Mouse (Mus musculus): ENCODE measurements at regions not wholly inside any gene's neighbourhood (a gene's known extent, or its start where the extent isn't known, plus 50 kb on each side); places are given as distances from the start of the nearest gene placed in this dataset.
A peak's percentile ranks its signal among the peaks of the same experiment; 100 is the strongest.

DNA sequence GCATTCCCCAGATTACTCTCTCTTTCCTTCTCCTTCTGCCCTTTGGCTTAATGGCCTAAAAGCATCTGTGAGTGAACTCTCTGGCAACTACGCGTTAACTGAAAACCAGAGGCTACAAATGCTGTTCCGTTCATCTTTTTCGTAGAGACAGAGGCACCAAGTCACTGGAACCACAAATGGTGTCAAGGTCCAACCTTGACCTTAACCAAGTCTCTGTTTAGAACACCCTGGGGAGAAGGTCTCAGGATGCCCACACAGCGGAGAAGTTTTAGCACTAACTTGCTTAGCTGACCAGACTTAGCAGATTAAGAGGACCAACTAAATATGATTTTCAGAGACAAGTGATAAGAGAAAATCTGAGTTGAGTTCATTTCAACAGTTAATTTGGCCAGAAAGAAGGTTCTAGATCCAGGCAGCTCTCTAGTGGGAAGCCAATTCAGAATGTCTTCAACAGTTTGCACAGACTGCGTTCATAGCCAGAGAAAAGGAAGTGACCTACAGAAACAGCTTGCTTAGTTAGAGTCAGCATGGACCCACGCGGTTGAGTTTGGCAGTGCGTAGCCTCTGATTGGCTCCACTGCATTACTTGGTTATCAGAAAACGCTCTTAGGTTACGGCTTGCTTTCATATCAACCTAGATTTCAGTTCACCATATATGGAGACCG is 169.8 kb downstream of the Ly86 start:
- peak overlapping the region; percentile 21 for H3K27ac ChIP-seq (ENCODE audit: low read length)
- no peak overlapping the region for H3K4me2 ChIP-seq (ENCODE audit: low read depth, low read length)
- ATAC-seq (ENCODE audit: low read depth) = no peak
- no peaks in the 10 kb centered on the region for H3K9me3 ChIP-seq (replicated peaks; ENCODE audit: control insufficient read depth, low read length)
- H3K36me3 ChIP-seq (ENCODE audit: control insufficient read depth, insufficient read depth) = no peaks in the 10 kb centered on the region
- no peak overlapping the region for H3K4me3 ChIP-seq (ENCODE audit: low read depth, low read length)
- H3K27me3 ChIP-seq (ENCODE audit: control insufficient read depth, insufficient read depth, low read depth, low read length) = no peaks in the 10 kb centered on the region
- H3K4me1 ChIP-seq (ENCODE audit: control insufficient read depth, low read depth, low read length) = peaks cover 5% of the 10 kb centered on the region; the same call in 1 of the 2 replicates
- WGBS (ENCODE audit: insufficient replicate concordance) = 54% methylated on average over 12 of the region's 12 CpGs
- no peak overlapping the region for H3K9ac ChIP-seq (ENCODE audit: low read depth, low read length)

DNA sequence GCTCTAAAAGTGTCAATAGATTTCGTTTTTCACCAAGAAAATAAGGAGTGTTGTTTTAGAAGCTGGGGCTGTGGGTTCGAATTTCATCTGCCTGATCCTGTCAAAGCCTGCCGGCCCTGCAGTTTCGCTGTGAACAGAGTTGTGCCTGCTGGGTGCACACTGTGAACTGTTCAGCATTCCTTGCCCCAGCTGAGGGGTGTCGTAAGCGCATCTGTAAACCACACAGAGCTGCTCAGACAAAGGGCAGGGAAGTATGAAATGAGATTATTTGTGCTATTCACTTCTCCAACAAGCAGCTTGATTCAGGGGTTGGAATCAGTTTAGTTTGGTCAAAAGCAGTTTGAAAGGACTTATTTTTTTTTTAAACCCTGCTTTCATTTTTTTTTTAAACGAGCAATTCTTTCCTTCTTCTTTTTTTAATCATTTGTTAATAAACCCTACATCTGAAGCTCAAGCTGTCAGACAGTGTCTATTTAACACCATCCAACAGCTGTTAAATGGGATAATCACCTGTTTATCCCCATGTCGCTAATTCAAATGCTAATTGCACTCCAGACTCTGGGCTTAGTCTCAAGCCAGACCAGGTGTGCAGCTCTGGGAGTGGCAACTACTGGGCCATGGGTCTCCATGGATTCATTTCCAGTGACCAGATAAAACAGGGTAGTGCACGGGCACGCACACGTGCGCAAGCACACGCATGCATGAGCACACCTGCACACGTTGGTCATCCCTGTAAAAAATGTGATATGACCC is 172.2 kb downstream of the Ly86 start:
- H3K36me3 ChIP-seq (ENCODE audit: control insufficient read depth, insufficient read depth) = no peaks in the 10 kb centered on the region
- H3K4me1 ChIP-seq (ENCODE audit: control insufficient read depth, low read depth, low read length) = peaks cover 5% of the 10 kb centered on the region; the same call in 1 of the 2 replicates
- ATAC-seq (ENCODE audit: low read depth) = no peak
- no peak overlapping the region for H3K4me3 ChIP-seq (ENCODE audit: low read depth, low read length)
- no peak overlapping the region for H3K27ac ChIP-seq (ENCODE audit: low read length)
- no peak overlapping the region for H3K9ac ChIP-seq (ENCODE audit: low read depth, low read length)
- H3K27me3 ChIP-seq (ENCODE audit: control insufficient read depth, insufficient read depth, low read depth, low read length) = no peaks in the 10 kb centered on the region
- no peak overlapping the region for H3K4me2 ChIP-seq (ENCODE audit: low read depth, low read length)
- no peaks in the 10 kb centered on the region for H3K9me3 ChIP-seq (replicated peaks; ENCODE audit: control insufficient read depth, low read length)
- 61% methylated on average over 14 of the region's 14 CpGs for WGBS (ENCODE audit: insufficient replicate concordance)

DNA sequence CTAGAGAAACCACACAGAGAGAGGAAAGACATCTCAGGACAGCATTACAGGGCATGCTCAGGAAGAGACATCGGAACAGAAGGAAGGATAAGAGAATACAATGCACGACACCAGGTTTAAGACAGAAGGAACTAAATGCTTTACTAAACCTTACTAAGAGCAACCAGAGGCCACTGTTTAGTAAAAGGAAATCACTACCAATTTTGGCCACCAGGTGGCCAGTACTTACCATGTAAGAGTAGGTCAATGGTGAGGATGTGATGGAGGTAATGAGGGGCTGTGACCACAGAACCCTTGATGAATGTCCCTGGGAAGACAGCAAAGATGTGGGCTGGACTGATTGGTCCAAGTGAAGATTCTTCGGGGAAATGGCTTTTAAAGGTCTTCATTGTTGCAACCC is 174.9 kb downstream of the Ly86 start:
- Histone ChIP-seq H3K9ac (ENCODE audit: low read depth, low read length) (no peak overlapping the region), H3K9me3 (replicated peaks; ENCODE audit: control insufficient read depth, low read length) (no peaks in the 10 kb centered on the region), H3K27ac (ENCODE audit: low read length) (no peak overlapping the region), H3K36me3 (ENCODE audit: control insufficient read depth, insufficient read depth) (no peaks in the 10 kb centered on the region), H3K4me2 (ENCODE audit: low read depth, low read length) (no peak overlapping the region), H3K27me3 (ENCODE audit: control insufficient read depth, insufficient read depth, low read depth, low read length) (no peaks in the 10 kb centered on the region), H3K4me3 (ENCODE audit: low read depth, low read length) (no peak overlapping the region), H3K4me1 (ENCODE audit: control insufficient read depth, low read depth, low read length) (no peaks in the 10 kb centered on the region)
- ATAC-seq (ENCODE audit: low read depth) = no peak
- 49% methylated on average over 3 of the region's 3 CpGs for WGBS (ENCODE audit: insufficient replicate concordance)

DNA sequence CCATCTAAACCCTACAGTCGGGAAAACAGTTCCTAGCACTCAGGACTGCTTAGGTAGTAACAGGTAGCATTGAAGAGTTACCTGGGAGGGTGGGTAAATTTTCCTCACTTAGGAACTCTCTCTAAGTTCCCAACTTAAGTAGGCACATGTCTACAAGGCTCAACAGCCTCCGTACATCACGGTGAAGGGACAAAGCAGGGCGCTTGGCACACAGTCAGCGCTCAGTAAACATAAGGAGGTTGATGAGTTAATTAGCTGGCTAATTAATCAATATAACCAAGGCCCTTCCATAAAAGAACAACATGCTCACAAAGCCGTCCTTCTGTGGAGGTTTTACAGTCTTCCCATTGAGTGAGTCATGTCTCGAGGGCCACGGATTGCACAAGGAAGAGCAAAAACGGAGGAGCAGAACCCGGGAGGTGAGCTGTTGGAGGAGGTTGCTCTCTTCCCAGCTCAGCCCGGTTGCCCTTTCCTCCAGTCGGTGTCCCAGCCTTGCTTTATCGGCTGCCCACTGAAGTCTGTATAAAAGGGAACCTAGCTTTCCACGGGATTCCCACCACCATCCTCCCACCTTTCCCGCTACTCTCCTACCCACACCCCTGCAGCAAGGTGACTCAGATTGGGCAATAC is 180.2 kb downstream of the Ly86 start:
- no peak for ATAC-seq (ENCODE audit: low read depth)
- H3K27ac ChIP-seq (ENCODE audit: low read length) = no peak overlapping the region
- H3K9ac ChIP-seq (ENCODE audit: low read depth, low read length) = no peak overlapping the region
- H3K36me3 ChIP-seq (ENCODE audit: control insufficient read depth, insufficient read depth) = no peaks in the 10 kb centered on the region
- H3K9me3 ChIP-seq (replicated peaks; ENCODE audit: control insufficient read depth, low read length) = no peaks in the 10 kb centered on the region
- H3K27me3 ChIP-seq (ENCODE audit: control insufficient read depth, insufficient read depth, low read depth, low read length) = no peaks in the 10 kb centered on the region
- 65% methylated on average over 15 of the region's 15 CpGs for WGBS (ENCODE audit: insufficient replicate concordance)
- no peak overlapping the region for H3K4me2 ChIP-seq (ENCODE audit: low read depth, low read length)
- H3K4me3 ChIP-seq (ENCODE audit: low read depth, low read length) = no peak overlapping the region
- no peaks in the 10 kb centered on the region for H3K4me1 ChIP-seq (ENCODE audit: control insufficient read depth, low read depth, low read length)

DNA sequence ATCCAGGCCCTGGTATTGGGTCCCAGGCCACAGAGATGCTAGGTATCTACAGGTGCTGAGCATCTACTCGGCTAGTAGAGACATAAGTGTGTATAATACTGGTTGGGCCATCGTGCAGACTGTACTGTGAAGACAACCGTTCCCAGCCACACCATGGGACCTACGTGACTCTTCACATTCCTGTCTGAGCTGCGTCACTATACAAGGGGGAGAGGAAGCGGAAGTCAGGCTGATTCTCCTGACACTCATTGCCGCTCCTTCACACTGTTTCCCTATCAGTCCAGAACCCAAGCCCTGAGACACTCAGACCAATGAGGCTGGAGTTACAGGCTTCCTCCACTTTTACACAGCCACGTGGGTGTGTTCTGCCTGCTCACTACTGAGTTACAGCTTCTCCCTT is 181.1 kb downstream of the Ly86 start:
- Histone ChIP-seq H3K4me3 (ENCODE audit: low read depth, low read length) (no peak overlapping the region), H3K36me3 (ENCODE audit: control insufficient read depth, insufficient read depth) (no peaks in the 10 kb centered on the region), H3K9me3 (replicated peaks; ENCODE audit: control insufficient read depth, low read length) (no peaks in the 10 kb centered on the region), H3K4me1 (ENCODE audit: control insufficient read depth, low read depth, low read length) (no peaks in the 10 kb centered on the region), H3K27ac (ENCODE audit: low read length) (no peak overlapping the region), H3K9ac (ENCODE audit: low read depth, low read length) (no peak overlapping the region), H3K4me2 (ENCODE audit: low read depth, low read length) (no peak overlapping the region), H3K27me3 (ENCODE audit: control insufficient read depth, insufficient read depth, low read depth, low read length) (no peaks in the 10 kb centered on the region)
- ATAC-seq (ENCODE audit: low read depth) = no peak; the same call in 1 of the 2 replicates
- WGBS (ENCODE audit: insufficient replicate concordance) = 45% methylated on average over 8 of the region's 8 CpGs

DNA sequence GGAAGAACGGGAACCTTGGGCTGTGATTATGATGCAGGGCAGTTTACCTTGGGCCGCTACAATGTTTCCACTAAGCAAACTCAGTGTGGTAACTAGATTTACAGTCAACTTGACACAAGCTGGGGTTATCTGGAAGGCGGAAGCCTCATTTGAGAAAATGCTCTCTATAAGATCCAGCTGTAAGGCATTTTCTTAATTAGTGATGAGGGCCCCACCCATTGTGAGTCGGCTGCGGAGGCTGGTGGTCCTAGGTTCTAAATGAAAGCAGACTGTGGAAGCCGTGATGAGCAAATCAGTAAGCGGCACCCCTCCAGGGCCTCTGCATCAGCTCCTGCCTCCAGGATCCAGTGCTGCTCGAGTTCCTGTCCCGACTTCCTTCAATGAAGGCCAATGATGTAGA is 183.4 kb downstream of the Ly86 start:
- Histone ChIP-seq H3K36me3 (ENCODE audit: control insufficient read depth, insufficient read depth) (no peaks in the 10 kb centered on the region), H3K9me3 (replicated peaks; ENCODE audit: control insufficient read depth, low read length) (no peaks in the 10 kb centered on the region), H3K4me2 (ENCODE audit: low read depth, low read length) (no peak overlapping the region), H3K9ac (ENCODE audit: low read depth, low read length) (no peak overlapping the region), H3K27me3 (ENCODE audit: control insufficient read depth, insufficient read depth, low read depth, low read length) (no peaks in the 10 kb centered on the region), H3K4me3 (ENCODE audit: low read depth, low read length) (no peak overlapping the region), H3K27ac (ENCODE audit: low read length) (no peak overlapping the region), H3K4me1 (ENCODE audit: control insufficient read depth, low read depth, low read length) (no peaks in the 10 kb centered on the region)
- ATAC-seq (ENCODE audit: low read depth) = no peak
- 43% methylated on average over 9 of the region's 9 CpGs for WGBS (ENCODE audit: insufficient replicate concordance)

DNA sequence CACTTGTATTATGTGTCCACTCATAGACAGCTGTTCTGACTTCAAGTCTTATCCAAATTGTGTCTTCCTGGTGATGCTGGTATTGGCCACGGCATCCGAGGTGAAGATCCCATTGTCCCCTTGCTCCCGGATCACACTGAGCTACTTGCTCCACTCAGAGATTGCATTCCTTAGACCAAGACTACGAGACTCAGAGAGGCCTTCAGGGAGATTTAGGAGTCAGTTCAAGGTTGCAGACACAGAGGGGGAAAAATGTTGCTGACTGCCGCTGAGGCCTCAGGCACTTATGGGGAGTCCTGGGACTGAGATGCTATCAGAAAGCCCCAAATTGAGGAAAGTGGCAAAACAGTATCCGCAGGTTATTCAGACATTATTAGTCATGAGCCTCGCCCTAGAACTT is 183.9 kb downstream of the Ly86 start:
- Histone ChIP-seq H3K4me2 (ENCODE audit: low read depth, low read length) (no peak overlapping the region), H3K9ac (ENCODE audit: low read depth, low read length) (no peak overlapping the region), H3K4me1 (ENCODE audit: control insufficient read depth, low read depth, low read length) (no peaks in the 10 kb centered on the region), H3K36me3 (ENCODE audit: control insufficient read depth, insufficient read depth) (no peaks in the 10 kb centered on the region), H3K9me3 (replicated peaks; ENCODE audit: control insufficient read depth, low read length) (no peaks in the 10 kb centered on the region), H3K4me3 (ENCODE audit: low read depth, low read length) (no peak overlapping the region), H3K27me3 (ENCODE audit: control insufficient read depth, insufficient read depth, low read depth, low read length) (no peaks in the 10 kb centered on the region), H3K27ac (ENCODE audit: low read length) (no peak overlapping the region)
- ATAC-seq (ENCODE audit: low read depth) = no peak
- 58% methylated on average over 7 of the region's 7 CpGs for WGBS (ENCODE audit: insufficient replicate concordance)

DNA sequence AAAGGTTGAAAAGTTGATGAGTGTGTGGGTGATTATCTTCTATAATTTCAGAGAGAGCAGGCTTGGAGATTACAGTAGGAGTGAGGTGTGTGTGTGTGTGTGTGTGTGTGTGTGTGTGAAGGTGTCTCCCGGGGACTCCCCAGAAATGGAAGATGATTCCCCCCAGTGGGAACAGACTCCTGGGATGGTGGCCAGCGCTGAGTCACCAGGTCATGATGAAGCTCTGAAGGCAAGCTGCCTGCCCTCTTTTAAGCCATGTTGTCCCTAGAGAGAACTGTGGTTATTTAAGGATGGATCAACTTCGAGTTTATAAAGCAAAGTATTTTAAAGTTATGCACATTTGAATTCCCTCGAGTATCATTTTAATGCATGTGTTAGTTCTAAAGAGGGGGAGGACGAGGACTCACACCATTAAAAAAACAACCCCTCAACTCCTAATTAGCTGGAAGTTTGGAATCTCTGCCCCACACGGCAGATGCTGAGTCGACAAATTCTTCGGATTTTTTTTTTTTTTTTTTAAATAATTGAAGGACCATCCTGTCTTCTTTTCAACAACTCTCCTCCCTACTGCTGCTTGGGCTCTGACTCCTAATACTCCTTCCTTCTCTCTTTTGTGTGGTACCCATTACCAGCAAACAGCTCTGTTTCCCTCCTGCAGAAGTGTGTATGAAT is 186.6 kb downstream of the Ly86 start:
- no peak overlapping the region for H3K27ac ChIP-seq (ENCODE audit: low read length)
- 54% methylated on average over 8 of the region's 8 CpGs for WGBS (ENCODE audit: insufficient replicate concordance)
- H3K4me1 ChIP-seq (ENCODE audit: control insufficient read depth, low read depth, low read length) = no peaks in the 10 kb centered on the region
- no peak overlapping the region for H3K4me3 ChIP-seq (ENCODE audit: low read depth, low read length)
- no peaks in the 10 kb centered on the region for H3K36me3 ChIP-seq (ENCODE audit: control insufficient read depth, insufficient read depth)
- ATAC-seq (ENCODE audit: low read depth) = no peak
- H3K4me2 ChIP-seq (ENCODE audit: low read depth, low read length) = no peak overlapping the region
- no peak overlapping the region for H3K9ac ChIP-seq (ENCODE audit: low read depth, low read length)
- no peaks in the 10 kb centered on the region for H3K9me3 ChIP-seq (replicated peaks; ENCODE audit: control insufficient read depth, low read length)
- no peaks in the 10 kb centered on the region for H3K27me3 ChIP-seq (ENCODE audit: control insufficient read depth, insufficient read depth, low read depth, low read length)

All from liver, embryonic 16.5 days (tissue).